Mouse (Mus musculus) limb, embryonic 14.5 days (tissue): ENCODE data around the gene Gm20431. TPM values are rescaled to one million over a fixed set of nuclear protein-coding genes. Genes with fewer than 3 reads are reported as not detected.

Experiments used
- ATAC-seq: fragments of 200-750 bp; cut with Nextera tagmentation; 2 replicates; pipeline ENCODE4 v1.8.0; 2017; ENCODE audit warnings: low read depth, moderate number of reproducible peaks, moderate TSS enrichment; ENCODE audit not compliant: low FRiP score
- DNase-seq: peaks from one replicate; pipeline ENCODE4 v3.0.0-alpha.2; 2015; ENCODE audit warnings: low spot score
- H3K27ac ChIP-seq: fragments of 300-500 bp; sonication (generic); replicated peaks from 2 replicates; pipeline ENCODE4 v1.5.1; 2014; ENCODE audit warnings: low read depth, mild to moderate bottlenecking, low read length, moderate library complexity, mixed read lengths
- H3K27me3 ChIP-seq: fragments of 300-500 bp; sonication (generic); 2 replicates; pipeline ENCODE4 v1.6.1; 2014; ENCODE audit warnings: low read length, mixed read lengths; ENCODE audit not compliant: control insufficient read depth, insufficient read depth
- H3K36me3 ChIP-seq: fragments of 300-500 bp; sonication (generic); 2 replicates; pipeline ENCODE4 v1.6.1; 2014; ENCODE audit warnings: mild to moderate bottlenecking, low read length, moderate library complexity, mixed read lengths; ENCODE audit not compliant: control insufficient read depth, insufficient read depth
- H3K4me1 ChIP-seq: fragments of 300-500 bp; sonication (generic); 2 replicates; pipeline ENCODE4 v1.6.1; 2014; ENCODE audit warnings: antibody characterized with exemption, low read length, mixed read lengths; ENCODE audit not compliant: control insufficient read depth, insufficient read depth
- H3K4me2 ChIP-seq: fragments of 300-500 bp; sonication (generic); replicated peaks from 2 replicates; pipeline ENCODE4 v1.6.1; 2014; ENCODE audit warnings: low read depth, mild to moderate bottlenecking, low read length, moderate library complexity; ENCODE audit not compliant: severe bottlenecking
- H3K4me3 ChIP-seq: fragments of 300-500 bp; sonication (generic); replicated peaks from 2 replicates; pipeline ENCODE4 v1.5.1; 2014; ENCODE audit warnings: low read length
- H3K9ac ChIP-seq: fragments of 300-500 bp; sonication (generic); 2 replicates; pipeline ENCODE4 v1.6.1; 2014; ENCODE audit warnings: mild to moderate bottlenecking, low read depth, low read length, moderate library complexity; ENCODE audit not compliant: severe bottlenecking
- H3K9me3 ChIP-seq: fragments of 300-500 bp; sonication (generic); 2 replicates; pipeline ENCODE4 v1.6.1; 2016; ENCODE audit warnings: low read length; ENCODE audit not compliant: control insufficient read depth
- POLR2A ChIP-seq: fragments of 200-500 bp; IDR thresholded peaks from 2 replicates; pipeline ENCODE4 v1.8.0; 2012; ENCODE audit warnings: inconsistent platforms, mild to moderate bottlenecking, moderate library complexity, borderline replicate concordance; ENCODE audit not compliant: insufficient read depth, insufficient read length; ENCODE audit errors: extremely low read depth
- WGBS: fragments of 180-500 bp; shearing (Covaris S2); extraction: QIAGEN DNeasy Blood & Tissue Kit; methylation state at CpG from one replicate; pipeline ENCODE4 v1.1.7; 2014; 5-methylcytosine and 5-hydroxymethylcytosine counted together
- polyA plus RNA-seq, 2 experiments: library from polyadenylated mRNA; depleted of rRNA in 1 of 2; stranded (reverse) in 1 of 2; unstranded in 1 of 2; fragments of >200 nt; fragmentation: Nextera tagmentation in 1 of 2; extraction: Ambion mirVana in 1 of 2; gene quantifications; 2 replicates each; pipeline versions ENCODE4 v1.2.1 to v1.2.3; 2012 to 2014

Gm20431 gene
- polyA plus RNA-seq, 2 experiments = 6.1 to 7.5 TPM

GRCm38 (mm10) chr2:167596726-167597491, 64.4 kb downstream of the Gm20431 start:
- no peaks in the 10 kb centered on the region for H3K27me3 ChIP-seq
- 11% methylated on average over 23 of the region's 27 CpGs for WGBS
- H3K36me3 ChIP-seq = no peaks in the 10 kb centered on the region
- H3K4me2 ChIP-seq = peak overlapping the region; percentile 51
- DNase-seq (no peak), ATAC-seq (peak; percentile 23)
- peak overlapping the region; percentile 89 for H3K27ac ChIP-seq
- H3K9me3 ChIP-seq = no peaks in the 10 kb centered on the region
- no peak for TF ChIP-seq POLR2A
- H3K4me1 ChIP-seq = peaks cover 53% of the 10 kb centered on the region
- H3K4me3 ChIP-seq = peak overlapping the region; percentile 24
- H3K9ac ChIP-seq = peak overlapping the region; percentile 41; the same call in 1 of the 2 replicates

- peak overlapping the region; percentile 24; the same call in 1 of the 2 replicates for H3K4me2 ChIP-seq
- no peaks in the 10 kb centered on the region for H3K9me3 ChIP-seq
- no peak overlapping the region; the same call in 1 of the 2 replicates for H3K9ac ChIP-seq
- H3K27ac ChIP-seq = peak overlapping the region; percentile 65
- peaks cover 53% of the 10 kb centered on the region for H3K4me1 ChIP-seq
- 2% methylated on average over 4 of the region's 4 CpGs for WGBS
- H3K36me3 ChIP-seq = no peaks in the 10 kb centered on the region
- H3K27me3 ChIP-seq = no peaks in the 10 kb centered on the region
- TF ChIP-seq POLR2A = no peak
- DNase-seq = no peak
- no peak overlapping the region for H3K4me3 ChIP-seq
- no peak for ATAC-seq
Measured at GRCm38 (mm10) chr2:167596262-167596661, 65.0 kb downstream of the Gm20431 start.

DNA sequence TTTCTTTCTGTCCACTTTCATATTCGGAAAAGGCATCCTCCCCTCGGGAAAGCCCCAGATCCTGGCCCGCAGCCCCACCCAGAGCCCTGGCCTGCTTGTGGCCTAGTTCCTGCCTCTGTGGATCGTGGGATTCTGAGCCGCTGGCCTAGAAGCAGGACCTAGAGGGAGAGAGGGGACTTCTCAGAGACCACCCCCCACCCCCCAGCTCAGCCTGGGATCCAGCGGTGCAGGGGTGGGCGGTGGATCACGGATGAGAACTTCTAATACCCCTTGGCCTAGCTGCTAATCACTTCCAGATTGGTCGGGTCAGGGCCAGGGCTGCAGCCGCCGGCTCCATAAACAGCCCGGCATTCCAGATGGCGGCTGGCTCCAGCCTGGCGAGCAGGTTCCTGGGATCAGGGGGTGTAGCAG, 65.5 kb downstream of the Gm20431 start:
- Histone ChIP-seq H3K27ac (peak overlapping the region; percentile 65), H3K4me1 (peaks cover 53% of the 10 kb centered on the region), H3K9ac (no peak overlapping the region; the same call in 1 of the 2 replicates), H3K4me3 (no peak overlapping the region), H3K4me2 (peak overlapping the region; percentile 24), H3K9me3 (no peaks in the 10 kb centered on the region), H3K36me3 (no peaks in the 10 kb centered on the region), H3K27me3 (no peaks in the 10 kb centered on the region)
- TF ChIP-seq POLR2A = no peak
- 15% methylated on average over 14 of the region's 14 CpGs for WGBS
- DNase-seq = peak; percentile 70
- ATAC-seq = peak; percentile 46; the same call in 1 of the 2 replicates

- H3K36me3 ChIP-seq = no peaks in the 10 kb centered on the region
- H3K4me2 ChIP-seq = 0 out of 2 replicates have a peak overlapping the region, but pooled peaks have one; percentile 16
- H3K4me3 ChIP-seq = no peak overlapping the region
- ATAC-seq (peak; percentile 21; the same call in 1 of the 2 replicates), DNase-seq (peak; percentile 90)
- no peaks in the 10 kb centered on the region for H3K27me3 ChIP-seq
- H3K9me3 ChIP-seq = no peaks in the 10 kb centered on the region
- peak overlapping the region; percentile 78 for H3K27ac ChIP-seq
- H3K4me1 ChIP-seq = peaks cover 53% of the 10 kb centered on the region
- WGBS = 13% methylated on average over 10 of the region's 10 CpGs
- H3K9ac ChIP-seq = no peak overlapping the region
- TF ChIP-seq POLR2A = no peak
Measured at GRCm38 (mm10) chr2:167594444-167594934, 66.8 kb downstream of the Gm20431 start.

DNA sequence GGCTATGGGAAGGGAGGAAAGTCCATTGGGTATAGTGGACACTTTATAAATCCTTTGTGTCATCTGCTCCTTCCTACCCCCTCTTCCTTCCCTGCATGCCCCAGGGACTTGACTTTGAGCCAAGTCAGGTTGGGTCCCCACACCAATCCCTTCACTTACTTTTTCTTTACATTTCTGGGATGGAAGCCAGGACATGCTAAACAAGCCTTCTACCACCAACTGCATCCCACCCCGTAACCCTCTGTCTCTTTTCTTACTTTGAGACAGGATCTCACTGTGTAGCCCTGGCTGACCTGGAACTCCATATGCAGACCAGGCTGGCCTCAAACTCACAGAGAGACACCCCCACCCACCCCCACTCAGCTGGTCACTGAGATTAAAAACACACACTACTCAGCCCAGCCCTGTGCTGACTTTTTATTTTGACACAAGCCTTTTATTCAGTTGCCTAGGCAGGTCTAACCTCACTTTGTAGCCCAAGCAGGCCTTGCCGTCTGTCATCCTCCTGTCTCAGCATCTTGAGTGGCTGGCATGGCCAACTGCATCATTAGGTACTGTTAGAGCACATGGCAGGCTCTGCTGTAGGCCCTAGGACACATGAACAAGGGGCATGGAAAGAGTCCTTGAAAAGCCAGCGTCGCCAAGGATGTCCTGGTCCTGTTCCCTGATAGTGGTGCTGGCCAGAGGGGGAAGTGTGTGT, 67.6 kb downstream of the Gm20431 start:
- ATAC-seq (no peak), DNase-seq (no peak)
- H3K27me3 ChIP-seq = no peaks in the 10 kb centered on the region
- H3K36me3 ChIP-seq = no peaks in the 10 kb centered on the region
- no peak for TF ChIP-seq POLR2A
- no peaks in the 10 kb centered on the region for H3K9me3 ChIP-seq
- 0 out of 2 replicates have a peak overlapping the region, but pooled peaks have one; percentile 2 for H3K4me2 ChIP-seq
- no peak overlapping the region; the same call in 1 of the 2 replicates for H3K9ac ChIP-seq
- WGBS = 62% methylated on average over 4 of the region's 4 CpGs
- no peak overlapping the region for H3K4me3 ChIP-seq
- peaks cover 52% of the 10 kb centered on the region for H3K4me1 ChIP-seq
- peak overlapping the region; percentile 78 for H3K27ac ChIP-seq
